Mouse (Mus musculus) right cerebral cortex, postnatal 36 days (tissue): ENCODE data around the gene 2310050C09Rik.
A peak's percentile ranks its signal among the peaks of the same experiment; 100 is the strongest.

Experiments used
- DNase-seq, 2 experiments: peaks; one replicate each; pipeline ENCODE4 v3.0.0; 2022; ENCODE audit warnings: low spot score in 2 of 2, mixed read lengths in 1 of 2

The 2310050C09Rik gene

GRCm38 (mm10) chr3:92870116-92870515 is at the start of gene 2310050C09Rik:
Gene 2310050C09Rik, minus strand, starts transcription at chr3:92870216.
- no peak for DNase-seq

GRCm38 (mm10) chr3:92907571-92907970 is 37.6 kb upstream of the 2310050C09Rik start:
- no peak for DNase-seq

- no peak for DNase-seq
These were observed 35.2 kb upstream of the 2310050C09Rik start for GRCm38 (mm10) chr3:92905182-92905581.

- DNase-seq: no peak
These were observed 33.6 kb upstream of the 2310050C09Rik start for GRCm38 (mm10) chr3:92903640-92904039.

- DNase-seq: no peak
These were observed 33.0 kb upstream of the 2310050C09Rik start for GRCm38 (mm10) chr3:92902992-92903391.

GRCm38 (mm10) chr3:92894489-92894888 is 24.5 kb upstream of the 2310050C09Rik start:
- no peak for DNase-seq

GRCm38 (mm10) chr3:92894063-92894462 is 24.0 kb upstream of the 2310050C09Rik start:
- no peak for DNase-seq

- peak; percentile 2 to 10 for DNase-seq
These were observed 4.2 kb upstream of the 2310050C09Rik start for GRCm38 (mm10) chr3:92874180-92874579.

- DNase-seq: no peak
These were observed 18.8 kb downstream of the 2310050C09Rik start, which contains the start of gene Lce1l for GRCm38 (mm10) chr3:92851186-92851585. Gene Lce1l, minus strand, starts transcription at chr3:92851286.

GRCm38 (mm10) chr3:92827108-92827507 is 42.9 kb downstream of the 2310050C09Rik start, which contains the start of gene Kprp:
Gene Kprp, minus strand, starts transcription at chr3:92827247.
- DNase-seq: no peak

GRCm38 (mm10) chr3:92825808-92826207 is 44.2 kb downstream of the 2310050C09Rik start:
- DNase-seq: no peak
